Mouse (Mus musculus) gastrocnemius, postnatal 25 days (tissue): ENCODE measurements around the gene Gm21974. TPM values are rescaled to one million over a fixed set of nuclear protein-coding genes. Genes with fewer than 3 reads are reported as not detected.

ENCODE experiments used
- total RNA-seq, 2 experiments: library from RNA; stranded (reverse); gene quantifications; 1 replicate in 1 of 2; 2 replicates in 1 of 2; pipeline ENCODE4 v1.2.3; 2021

Gm21974 gene
- total RNA-seq, 2 experiments from 2014 or later: not detected

Other genes starting within 250 kb of the Gm21974 start
- gene Bcl7c, start 186.5 kb downstream of the Gm21974 start, total RNA-seq: 10 to 100 TPM; 41.2 to 41.7 TPM
- gene Ctf1, start 182.7 kb downstream of the Gm21974 start, total RNA-seq: 10 to 100 TPM; 13.8 to 15.1 TPM
- gene Ctf2, start 163.3 kb downstream of the Gm21974 start, total RNA-seq: not detected
- 1 to 10 TPM; 1.9 to 2.4 TPM for gene Fbxl19, start 150.9 kb downstream of the Gm21974 start, total RNA-seq
- 1 to 10 TPM; 8.9 to 9.5 TPM for gene Orai3, start 125.6 kb downstream of the Gm21974 start, total RNA-seq
- 10 to 100 TPM; 15.0 to 15.4 TPM for gene Setd1a, start 118.8 kb downstream of the Gm21974 start, total RNA-seq
- gene Gm49388, start 109.8 kb downstream of the Gm21974 start, total RNA-seq: 1 to 10 TPM; 2.4 to 2.5 TPM
- gene Hsd3b7, start 94.8 kb downstream of the Gm21974 start, total RNA-seq: 1 to 10 TPM; 4.4 to 9.1 TPM
- 10 to 100 TPM; 46.4 to 47.2 TPM for gene Stx4a, start 71.2 kb downstream of the Gm21974 start, total RNA-seq
- 1 to 10 TPM in 1 of 2 experiments, under 1 TPM in 1; 0.64 to 1.2 TPM for gene Stx1b, start 70.9 kb downstream of the Gm21974 start, total RNA-seq
- gene Zfp646, start 19.2 kb downstream of the Gm21974 start, total RNA-seq: 10 to 100 TPM; 11.3 to 11.8 TPM
- gene Zfp668, start 18.6 kb downstream of the Gm21974 start, total RNA-seq: 1 to 10 TPM; 2.8 to 4.5 TPM
- 1 to 10 TPM; 1.5 to 1.6 TPM for gene Prss53, start 4.5 kb downstream of the Gm21974 start, total RNA-seq
- gene Vkorc1, start 163 bp upstream of the Gm21974 start, total RNA-seq: 10 to 100 TPM; 12.7 to 18.3 TPM
- gene Bckdk, start 8.6 kb upstream of the Gm21974 start, total RNA-seq: 100 to 1,000 TPM; 142 to 143 TPM
- 10 to 100 TPM; 19.9 to 20.0 TPM for gene Kat8, start 17.1 kb upstream of the Gm21974 start, total RNA-seq
- gene Prss8, start 34.6 kb upstream of the Gm21974 start, total RNA-seq: not detected
- 1 to 10 TPM; 4.4 to 6.1 TPM for gene Prss36, start 51.3 kb upstream of the Gm21974 start, total RNA-seq
- 10 to 100 TPM; 76.2 to 78.4 TPM for gene Fus, start 72.0 kb upstream of the Gm21974 start, total RNA-seq
- under 1 TPM; 0.72 to 0.82 TPM for gene Pycard, start 98.4 kb upstream of the Gm21974 start, total RNA-seq
- 100 to 1,000 TPM; 235 to 294 TPM for gene Trim72, start 108.5 kb upstream of the Gm21974 start, total RNA-seq
- gene Itgam, start 167.2 kb upstream of the Gm21974 start, total RNA-seq: 1 to 10 TPM; 1.1 to 2.6 TPM
- not detected for gene Gm49368, start 167.2 kb upstream of the Gm21974 start, total RNA-seq
- under 1 TPM in 1 of 2 experiments, not detected in 1; 0.21 TPM for gene Itgax, start 234.1 kb upstream of the Gm21974 start, total RNA-seq